Mouse (Mus musculus) embryonic facial prominence, embryonic 15.5 days (tissue): ENCODE results near the gene Akap9. TPM values are rescaled to one million over a fixed set of nuclear protein-coding genes. Genes with fewer than 3 reads are reported as not detected.
"Not testable (repeated sequence)": the region's sequence is repeated elsewhere in the genome, so short reads cannot be mapped to it uniquely, and the experiment has no call there.

Source experiments
- ATAC-seq: fragments of 200-750 bp; cut with Nextera tagmentation; 2 replicates; pipeline ENCODE4 v1.8.0; 2017; ENCODE audit warnings: low read depth, moderate TSS enrichment; ENCODE audit not compliant: insufficient number of reproducible peaks, low FRiP score, low TSS enrichment
- H3K27ac ChIP-seq: fragments of 300-500 bp; sonication (generic); replicated peaks from 2 replicates; pipeline ENCODE4 v1.5.1; 2015; ENCODE audit warnings: mild to moderate bottlenecking, inconsistent platforms
- H3K27me3 ChIP-seq: fragments of 300-500 bp; sonication (generic); 2 replicates; pipeline ENCODE4 v1.6.1; 2015; ENCODE audit warnings: inconsistent platforms
- H3K36me3 ChIP-seq: fragments of 300-500 bp; sonication (generic); 2 replicates; pipeline ENCODE4 v1.6.1; 2015; ENCODE audit warnings: mild to moderate bottlenecking, inconsistent platforms
- H3K4me1 ChIP-seq: fragments of 300-500 bp; sonication (generic); 2 replicates; pipeline ENCODE4 v1.6.1; 2015; ENCODE audit warnings: inconsistent platforms
- H3K4me2 ChIP-seq: fragments of 300-500 bp; sonication (generic); replicated peaks from 2 replicates; pipeline ENCODE4 v1.6.1; 2015; ENCODE audit warnings: mild to moderate bottlenecking, inconsistent platforms
- H3K4me3 ChIP-seq: fragments of 300-500 bp; sonication (generic); replicated peaks from 2 replicates; pipeline ENCODE4 v1.5.1; 2015; ENCODE audit warnings: mild to moderate bottlenecking, inconsistent platforms
- H3K9ac ChIP-seq: fragments of 300-500 bp; sonication (generic); 2 replicates; pipeline ENCODE4 v1.6.1; 2015; ENCODE audit warnings: inconsistent platforms
- H3K9me3 ChIP-seq: fragments of 300-500 bp; sonication (generic); replicated peaks from 2 replicates; pipeline ENCODE4 v1.6.1; 2016; ENCODE audit warnings: inconsistent platforms
- WGBS: fragments of 180-500 bp; shearing (Covaris S2); methylation state at CpG from one replicate; pipeline ENCODE4 v1.1.7; 2015; 5-methylcytosine and 5-hydroxymethylcytosine counted together
- polyA plus RNA-seq: library from polyadenylated mRNA; unstranded; fragments of >200 nt; fragmentation: Nextera tagmentation; extraction: Ambion mirVana; gene quantifications from 2 replicates; pipeline ENCODE4 v1.2.1, GENCODE M21; 2015

Gene Akap9
- polyA plus RNA-seq, 1 experiment from 2014 or later: 144 TPM

DNA sequence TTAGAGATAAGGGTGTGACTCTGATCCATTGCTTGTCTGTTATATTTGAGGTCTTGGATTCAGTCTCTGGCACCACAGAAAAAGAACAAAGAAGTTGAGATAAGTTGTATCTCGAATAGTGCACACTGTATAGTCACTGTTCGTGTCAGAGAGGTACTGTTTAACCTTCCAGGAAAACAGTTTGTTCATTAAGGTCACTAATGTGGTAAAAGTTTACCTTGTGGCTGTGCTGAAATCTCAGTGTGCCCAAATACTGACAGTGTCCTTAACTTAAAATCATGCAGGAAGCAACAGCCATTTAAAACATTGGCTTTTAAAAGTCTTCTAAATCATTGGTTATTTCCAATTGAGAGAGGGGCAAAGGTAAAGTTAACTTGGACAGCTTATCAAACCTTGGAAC lies 43.1 kb downstream of the Akap9 start:
- Histone ChIP-seq H3K27ac (no peak overlapping the region), H3K27me3 (no peaks in the 10 kb centered on the region), H3K9me3 (no peaks in the 10 kb centered on the region), H3K9ac (no peak overlapping the region), H3K4me2 (no peak overlapping the region), H3K36me3 (peaks cover 46% of the 10 kb centered on the region), H3K4me3 (no peak overlapping the region), H3K4me1 (no peaks in the 10 kb centered on the region)
- 91% methylated on average over 2 of the region's 2 CpGs for WGBS
- no peak for ATAC-seq

DNA sequence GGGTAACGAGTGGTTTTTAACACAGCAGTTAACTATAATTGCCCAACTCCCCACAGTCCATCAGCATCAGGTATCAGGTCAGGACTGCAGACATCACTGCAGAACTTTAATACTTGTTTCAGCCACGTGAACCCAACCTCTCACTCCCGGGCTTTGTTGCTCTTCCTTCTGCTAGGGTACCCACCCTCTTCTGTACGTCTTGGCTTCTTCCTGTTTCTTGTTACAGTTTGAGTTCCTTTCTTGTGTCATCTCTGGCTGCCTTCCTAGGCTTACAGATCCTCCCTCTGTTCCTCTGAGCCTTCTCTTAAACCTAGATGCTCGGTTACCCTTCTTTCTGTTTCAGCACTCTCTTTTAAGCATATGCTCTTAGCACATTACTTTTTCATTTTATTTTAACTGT lies 45.9 kb downstream of the Akap9 start:
- Histone ChIP-seq H3K4me1 (no peaks in the 10 kb centered on the region), H3K27ac (no peak overlapping the region), H3K27me3 (no peaks in the 10 kb centered on the region), H3K9ac (no peak overlapping the region), H3K4me2 (no peak overlapping the region), H3K36me3 (peaks cover 58% of the 10 kb centered on the region), H3K9me3 (no peaks in the 10 kb centered on the region), H3K4me3 (no peak overlapping the region)
- 70% methylated on average over 5 of the region's 5 CpGs for WGBS
- ATAC-seq: no peak

DNA sequence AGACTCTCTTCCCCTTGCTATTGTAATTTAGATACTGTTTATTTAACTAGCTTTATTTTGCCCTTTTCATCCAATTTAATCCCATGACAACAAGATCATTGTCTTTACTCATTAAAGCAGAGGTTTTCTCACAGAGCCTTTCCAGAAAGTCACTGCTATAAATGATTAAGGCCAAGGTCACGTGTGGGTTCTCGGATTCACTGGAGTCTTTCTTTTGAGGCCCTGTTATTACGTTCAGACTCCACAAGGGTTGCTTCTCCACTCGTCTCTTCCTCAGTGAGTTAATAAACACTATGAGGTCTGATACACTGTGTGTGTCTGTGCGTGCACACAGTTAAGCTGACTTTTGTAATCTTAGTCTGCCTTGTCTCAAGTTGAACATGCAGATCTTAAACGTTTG lies 47.0 kb downstream of the Akap9 start:
- Histone ChIP-seq H3K27me3 (no peaks in the 10 kb centered on the region), H3K9me3 (no peaks in the 10 kb centered on the region), H3K4me3 (no peak overlapping the region), H3K36me3 (peaks cover 47% of the 10 kb centered on the region), H3K4me2 (no peak overlapping the region), H3K27ac (no peak overlapping the region), H3K4me1 (no peaks in the 10 kb centered on the region), H3K9ac (no peak overlapping the region)
- 75% methylated on average over 6 of the region's 6 CpGs for whole genome bisulfite sequencing
- no peak for ATAC-seq

DNA sequence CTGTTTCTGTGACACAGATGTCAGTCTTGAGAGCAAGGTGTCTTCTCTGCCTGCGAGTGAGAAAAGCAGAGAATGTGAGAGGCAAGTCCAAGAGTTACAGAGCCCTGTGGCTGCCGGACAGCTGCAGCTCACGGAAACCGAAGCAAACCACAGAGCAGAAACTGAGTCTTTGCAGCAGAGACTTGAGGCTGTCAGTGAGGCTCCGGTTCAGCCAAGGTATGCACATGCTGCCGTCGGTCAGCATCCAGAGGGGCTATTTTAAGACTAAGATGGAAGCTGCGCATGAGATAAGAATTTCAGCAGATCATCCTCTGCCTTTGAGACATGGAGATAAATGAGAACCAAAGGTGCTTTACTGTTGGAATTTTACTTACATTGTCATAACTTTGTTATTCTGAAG lies 48.3 kb downstream of the Akap9 start:
- Histone ChIP-seq H3K27ac (no peak overlapping the region), H3K36me3 (peaks cover 36% of the 10 kb centered on the region), H3K9me3 (no peaks in the 10 kb centered on the region), H3K27me3 (no peaks in the 10 kb centered on the region), H3K4me2 (no peak overlapping the region), H3K4me1 (no peaks in the 10 kb centered on the region), H3K9ac (no peak overlapping the region), H3K4me3 (no peak overlapping the region)
- WGBS: 92% methylated on average over 8 of the region's 8 CpGs
- no peak for ATAC-seq

DNA sequence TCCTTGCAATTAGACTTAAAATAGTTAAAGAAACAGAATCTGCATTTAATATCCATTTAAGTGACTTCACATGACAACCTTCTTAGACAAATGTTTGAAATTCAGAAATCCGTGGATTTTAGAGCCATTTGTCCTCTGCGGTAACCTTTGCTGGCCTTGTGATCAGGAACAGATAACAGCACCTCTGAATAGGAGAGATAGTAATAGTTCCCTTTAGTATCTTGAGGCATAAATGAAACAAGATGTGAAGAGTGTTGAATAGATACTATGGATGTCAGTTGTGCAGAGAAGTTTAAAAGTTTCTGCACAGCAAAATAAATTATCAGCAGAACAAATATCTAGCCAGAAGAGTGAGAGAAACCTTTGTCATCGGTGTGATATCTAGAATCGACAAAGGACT lies 50.0 kb downstream of the Akap9 start:
- H3K9me3 ChIP-seq: no peaks in the 10 kb centered on the region
- H3K27me3 ChIP-seq: no peaks in the 10 kb centered on the region
- H3K4me2 ChIP-seq: no peak overlapping the region
- H3K36me3 ChIP-seq: peaks cover 34% of the 10 kb centered on the region
- no peak overlapping the region for H3K9ac ChIP-seq
- ATAC-seq: no peak
- 87% methylated on average over 4 of the region's 4 CpGs for WGBS
- H3K27ac ChIP-seq: no peak overlapping the region
- H3K4me3 ChIP-seq: no peak overlapping the region
- no peaks in the 10 kb centered on the region for H3K4me1 ChIP-seq

DNA sequence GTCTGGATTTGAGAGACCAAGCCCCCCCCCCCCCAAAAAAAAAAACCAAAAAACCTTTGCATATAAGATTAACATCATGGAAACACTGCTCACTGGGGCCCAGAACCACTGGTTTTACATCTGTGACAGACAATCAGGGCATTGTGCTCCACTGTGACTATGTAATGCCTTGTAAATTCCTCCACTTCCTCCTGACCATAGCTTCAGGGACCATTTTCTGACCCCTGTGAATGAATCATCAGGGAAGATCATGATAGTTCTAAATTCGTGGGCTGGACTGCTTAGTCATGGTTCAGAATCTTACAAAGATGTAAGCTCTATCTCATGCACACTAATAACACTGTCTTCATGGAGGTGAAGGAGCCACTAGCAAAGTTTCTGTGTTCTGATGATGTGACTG lies 61.8 kb downstream of the Akap9 start:
- Histone ChIP-seq H3K36me3 (peaks cover 29% of the 10 kb centered on the region), H3K27me3 (no peaks in the 10 kb centered on the region), H3K4me1 (no peaks in the 10 kb centered on the region), H3K9ac (no peak overlapping the region), H3K4me2 (no peak overlapping the region), H3K9me3 (no peaks in the 10 kb centered on the region), H3K4me3 (no peak overlapping the region), H3K27ac (no peak overlapping the region)
- 74% methylated on average over 1 of the region's 1 CpGs for WGBS
- no peak for ATAC-seq

DNA sequence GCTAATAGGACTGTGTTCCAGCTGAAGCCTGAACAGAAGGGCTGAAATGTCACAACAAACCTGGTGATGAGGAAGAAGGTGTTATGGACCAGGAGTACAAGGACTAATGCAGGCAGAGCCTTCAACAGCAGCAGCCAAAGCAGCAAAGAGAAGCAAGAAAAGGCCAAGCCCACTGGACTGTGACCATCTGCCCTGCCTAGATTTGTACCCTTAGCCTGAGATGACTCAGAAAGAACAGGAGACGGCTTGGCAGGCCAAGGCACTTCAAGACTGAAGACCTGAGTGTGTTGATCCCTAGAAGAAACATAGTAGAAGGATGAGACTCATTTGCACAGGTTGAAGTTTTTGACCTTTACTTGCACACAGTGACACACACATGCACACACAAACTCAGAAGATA lies 62.6 kb downstream of the Akap9 start:
- H3K4me2 ChIP-seq: no peak overlapping the region
- 83% methylated on average over 1 of the region's 1 CpGs for WGBS
- peaks cover 30% of the 10 kb centered on the region for H3K36me3 ChIP-seq
- H3K9me3 ChIP-seq: no peaks in the 10 kb centered on the region
- no peaks in the 10 kb centered on the region for H3K27me3 ChIP-seq
- no peak overlapping the region for H3K9ac ChIP-seq
- no peaks in the 10 kb centered on the region for H3K4me1 ChIP-seq
- no peak overlapping the region for H3K27ac ChIP-seq
- H3K4me3 ChIP-seq: no peak overlapping the region
- ATAC-seq: no peak

DNA sequence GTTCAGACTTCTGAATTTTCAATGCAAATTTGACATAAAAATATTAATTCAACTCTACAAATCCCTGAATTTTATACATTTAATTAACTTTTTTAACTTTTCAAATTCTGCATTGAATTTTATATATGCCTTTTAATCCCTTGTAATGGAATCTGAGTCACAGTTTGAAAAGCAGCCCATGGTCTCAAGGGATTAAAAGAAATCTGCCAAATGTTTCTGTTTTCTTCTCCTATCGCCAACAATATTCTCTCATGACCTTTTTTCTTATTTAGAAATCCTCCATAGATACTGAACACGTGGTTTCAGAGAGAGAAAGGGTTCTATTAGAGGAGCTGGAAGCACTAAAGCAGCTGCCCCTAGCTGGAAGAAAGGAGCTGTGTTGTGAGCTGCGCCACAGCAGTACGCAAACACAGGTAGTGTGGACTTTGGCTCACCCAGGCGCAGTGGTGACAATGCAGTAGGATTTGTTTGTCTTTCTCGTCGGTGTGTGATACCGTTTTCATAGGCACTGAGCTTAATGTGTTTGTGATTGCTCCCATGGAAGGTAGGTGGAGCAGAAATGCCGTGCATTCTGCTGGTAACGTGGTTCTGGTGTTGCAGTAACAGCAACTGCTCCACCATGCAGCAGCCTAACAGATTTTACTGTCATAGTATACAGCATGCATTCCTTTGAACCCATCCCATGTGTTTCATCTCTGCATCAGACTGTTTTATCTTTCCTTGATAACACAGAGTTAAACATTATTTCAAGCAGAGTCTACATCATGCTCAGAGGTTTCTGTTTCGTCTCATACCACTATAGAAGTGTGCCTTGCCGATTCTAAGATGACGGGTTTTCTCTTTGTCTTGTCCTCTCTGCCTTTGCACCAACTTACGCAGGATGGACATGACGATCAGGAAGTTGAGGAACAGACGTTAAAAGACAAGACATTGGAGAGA lies 76.9 kb downstream of the Akap9 start:
- Histone ChIP-seq H3K27me3 (no peaks in the 10 kb centered on the region), H3K4me2 (no peak overlapping the region), H3K36me3 (peaks cover 27% of the 10 kb centered on the region), H3K4me3 (no peak overlapping the region), H3K4me1 (no peaks in the 10 kb centered on the region), H3K27ac (no peak overlapping the region), H3K9me3 (no peaks in the 10 kb centered on the region), H3K9ac (no peak overlapping the region)
- no peak for ATAC-seq
- 87% methylated on average over 16 of the region's 16 CpGs for WGBS

DNA sequence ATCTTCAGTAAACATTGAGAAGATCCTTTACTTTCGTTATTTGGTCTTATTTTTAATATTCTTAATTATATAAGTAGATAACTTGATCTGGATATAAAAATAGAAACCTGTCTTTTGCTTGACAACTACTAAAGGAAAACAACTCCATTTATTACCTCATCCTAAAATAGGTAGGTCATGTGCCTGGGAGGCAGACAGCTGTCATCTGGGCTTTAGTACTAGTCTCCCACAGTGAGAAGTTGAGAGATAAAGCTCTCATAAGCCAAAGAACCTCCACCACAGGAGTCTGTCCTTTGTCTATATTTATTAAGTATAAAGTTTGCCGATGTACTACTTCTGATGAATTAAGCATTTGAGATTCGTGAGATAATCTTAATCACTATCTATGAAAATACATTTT lies 78.8 kb downstream of the Akap9 start:
- WGBS: 88% methylated on average over 3 of the region's 3 CpGs
- H3K27ac ChIP-seq: no peak overlapping the region
- H3K4me3 ChIP-seq: no peak overlapping the region
- H3K9me3 ChIP-seq: no peaks in the 10 kb centered on the region
- peaks cover 27% of the 10 kb centered on the region for H3K36me3 ChIP-seq
- H3K4me2 ChIP-seq: no peak overlapping the region
- no peak for ATAC-seq
- no peak overlapping the region for H3K9ac ChIP-seq
- H3K4me1 ChIP-seq: no peaks in the 10 kb centered on the region
- H3K27me3 ChIP-seq: no peaks in the 10 kb centered on the region

DNA sequence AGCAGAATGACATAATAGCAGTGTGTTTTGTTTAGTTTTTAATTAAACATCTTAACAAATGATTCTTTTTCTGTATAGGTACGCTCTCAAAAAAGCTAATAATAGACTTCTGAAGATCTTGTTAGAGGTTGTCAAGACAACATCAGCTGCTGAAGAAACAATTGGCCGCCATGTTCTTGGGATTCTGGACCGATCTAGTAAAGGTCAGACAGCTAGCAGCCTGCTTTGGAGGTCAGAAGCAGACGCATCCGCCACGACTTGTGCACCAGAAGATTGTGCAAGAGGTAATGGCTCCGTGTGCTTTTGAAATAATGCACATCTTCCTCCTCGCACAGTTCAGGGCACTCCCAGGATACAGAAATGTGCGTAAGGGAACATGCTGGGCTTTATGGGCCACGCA lies 80.4 kb downstream of the Akap9 start:
- no peak overlapping the region for H3K27ac ChIP-seq
- no peak overlapping the region for H3K9ac ChIP-seq
- H3K4me3 ChIP-seq: no peak overlapping the region
- WGBS: 93% methylated on average over 10 of the region's 10 CpGs
- no peaks in the 10 kb centered on the region for H3K27me3 ChIP-seq
- peaks cover 37% of the 10 kb centered on the region for H3K36me3 ChIP-seq
- no peak overlapping the region for H3K4me2 ChIP-seq
- no peaks in the 10 kb centered on the region for H3K9me3 ChIP-seq
- ATAC-seq: no peak
- H3K4me1 ChIP-seq: no peaks in the 10 kb centered on the region

DNA sequence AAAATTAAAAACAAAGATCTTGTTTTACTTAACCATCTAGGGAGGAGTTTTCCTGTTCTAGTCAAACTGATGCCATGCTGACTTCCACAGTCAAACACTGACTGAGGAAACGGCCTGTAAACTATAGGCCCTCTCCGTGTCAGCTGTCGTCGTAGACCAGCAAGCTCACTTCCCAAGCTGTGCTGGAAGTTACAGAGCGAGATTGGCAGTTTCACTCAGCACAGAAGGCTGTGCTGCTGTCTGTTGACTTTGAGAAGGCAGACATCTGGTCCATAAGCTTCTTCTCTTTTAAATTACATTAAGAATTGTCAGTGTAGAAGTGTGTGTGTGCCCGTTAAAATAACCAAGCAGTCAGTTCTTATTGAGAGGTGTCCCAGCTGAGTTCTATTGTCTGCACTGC lies 81.7 kb downstream of the Akap9 start:
- Histone ChIP-seq H3K4me1 (no peaks in the 10 kb centered on the region), H3K36me3 (peaks cover 40% of the 10 kb centered on the region), H3K9me3 (no peaks in the 10 kb centered on the region), H3K27ac (no peak overlapping the region), H3K4me2 (no peak overlapping the region), H3K9ac (no peak overlapping the region), H3K4me3 (no peak overlapping the region), H3K27me3 (no peaks in the 10 kb centered on the region)
- no peak for ATAC-seq
- 85% methylated on average over 6 of the region's 6 CpGs for WGBS

DNA sequence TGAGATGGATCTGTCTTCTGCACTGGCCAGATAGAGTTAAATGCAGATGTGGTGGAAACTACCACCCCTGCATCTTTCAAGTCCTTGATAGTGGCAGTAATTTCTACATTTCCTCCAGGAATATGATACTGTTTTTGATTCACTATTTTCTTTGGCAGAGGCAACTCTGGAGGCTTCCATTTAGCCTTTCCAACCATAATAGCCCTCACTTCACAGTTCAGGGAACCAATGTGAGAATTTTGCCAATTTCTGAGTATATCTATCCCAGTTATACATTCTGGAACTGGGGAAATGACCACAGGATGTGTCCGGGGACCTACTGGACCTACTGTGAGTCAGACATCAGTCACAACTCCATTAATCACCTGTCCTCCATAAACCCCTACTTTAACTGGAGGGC lies 89.8 kb downstream of the Akap9 start:
- H3K4me1 ChIP-seq, H3K9ac ChIP-seq, H3K4me3 ChIP-seq, H3K4me2 ChIP-seq, ATAC-seq, H3K27ac ChIP-seq, H3K27me3 ChIP-seq, H3K9me3 ChIP-seq: not testable (repeated sequence)
- H3K36me3 ChIP-seq: peaks cover 30% of the 10 kb centered on the region; the same call in 1 of the 2 replicates
- whole genome bisulfite sequencing: 91% methylated on average over 1 of the region's 1 CpGs
